Mouse (Mus musculus): ENCODE results near the gene Pxn.

Pxn gene

DNA sequence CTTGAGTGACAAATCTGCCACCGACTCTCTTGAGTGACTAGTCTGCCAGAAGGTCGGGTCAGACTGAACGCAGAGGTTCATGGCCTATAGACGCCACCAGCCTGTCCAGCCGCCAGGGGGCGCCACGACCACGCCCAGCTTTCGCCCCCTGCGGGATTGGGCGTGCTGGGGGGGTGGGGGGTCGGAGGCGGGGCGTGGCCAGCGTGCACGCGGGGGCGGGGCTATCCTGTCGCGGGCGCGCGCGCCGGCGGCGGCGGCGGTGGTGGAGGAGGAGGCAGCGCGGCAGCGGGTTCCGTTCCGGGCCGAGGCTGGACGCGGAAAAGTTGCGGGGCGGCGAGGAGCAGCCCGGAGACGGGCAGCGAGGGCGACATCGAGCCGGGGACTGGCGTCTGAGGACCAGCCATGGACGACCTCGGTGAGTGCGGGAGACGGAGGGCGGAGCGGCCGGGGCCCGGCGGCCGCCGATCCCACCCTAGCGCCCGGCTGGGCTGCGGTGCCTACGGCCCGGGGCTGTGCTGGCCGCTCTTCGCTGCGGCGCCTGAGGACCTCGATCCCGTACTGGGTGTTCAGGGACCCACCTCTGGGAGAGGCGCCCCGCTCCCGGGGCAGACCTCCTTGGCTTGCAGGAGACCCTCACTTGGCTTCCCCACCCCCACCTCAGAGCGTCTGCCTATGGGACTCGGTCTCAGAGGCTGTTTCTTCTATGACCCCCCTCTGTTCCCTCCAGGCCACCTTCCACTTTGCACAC is at the start of gene Pxn:
Pxn (plus strand) TSS at position 223 of the 748 bp plus-strand sequence.
- DNase-seq (ENCODE audit: low spot score), result peak; percentile 98

DNA sequence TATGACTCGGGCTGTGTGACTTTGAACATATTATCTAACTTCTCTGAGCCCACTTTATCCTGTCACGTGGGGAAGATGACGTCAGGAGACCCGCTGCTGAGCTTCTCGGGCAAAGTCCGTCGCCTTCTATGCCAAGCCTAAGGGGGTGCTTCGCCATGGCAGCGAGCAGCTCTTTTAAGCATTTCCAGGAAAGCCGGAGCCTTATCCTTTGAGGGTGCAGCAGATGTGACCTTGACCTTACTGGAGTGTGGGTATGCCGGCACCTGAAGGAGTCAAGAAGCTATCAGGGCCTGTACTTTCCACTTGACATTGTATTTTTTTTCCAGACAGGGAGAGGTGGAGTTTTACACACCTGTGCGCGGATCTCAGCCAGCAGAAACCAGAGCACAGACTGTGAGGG is 47.6 kb upstream of the Pxn start:
- DNase-seq (ENCODE audit: low spot score), result no peak

DNA sequence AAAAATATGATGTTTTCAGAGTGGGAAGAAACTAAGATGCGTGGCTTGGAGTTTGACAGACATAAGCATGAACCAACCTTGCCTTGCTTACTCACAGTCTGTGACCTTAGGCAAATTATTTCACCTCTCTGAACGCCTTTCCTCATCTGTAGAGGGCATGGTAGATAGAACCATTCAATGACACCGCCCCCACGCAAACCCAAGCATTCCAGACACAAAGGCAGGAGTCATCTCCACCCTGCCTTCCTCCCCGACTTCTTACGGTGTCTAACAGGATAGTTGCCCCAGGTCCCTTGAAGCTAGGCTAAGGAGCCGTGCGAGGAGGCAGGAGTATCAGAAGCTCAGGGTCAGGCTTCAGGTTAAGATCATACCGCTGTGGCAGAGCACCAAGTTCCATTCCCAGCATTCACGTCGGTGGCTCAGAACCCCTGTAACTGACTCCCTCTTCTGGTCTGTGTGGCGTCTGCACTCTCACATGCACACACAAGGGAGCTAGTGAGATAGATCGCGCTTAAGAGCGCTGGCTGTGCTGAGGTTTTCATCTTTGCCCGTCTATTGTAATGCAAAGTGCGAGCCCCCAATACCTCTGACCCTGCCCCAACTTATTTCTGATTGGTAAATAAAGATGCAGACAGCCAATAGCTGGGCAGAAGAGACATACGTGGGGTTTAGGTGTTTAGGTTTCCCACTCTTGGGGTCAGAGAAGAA is 41.9 kb upstream of the Pxn start:
- no peak for DNase-seq (ENCODE audit: low spot score)

DNA sequence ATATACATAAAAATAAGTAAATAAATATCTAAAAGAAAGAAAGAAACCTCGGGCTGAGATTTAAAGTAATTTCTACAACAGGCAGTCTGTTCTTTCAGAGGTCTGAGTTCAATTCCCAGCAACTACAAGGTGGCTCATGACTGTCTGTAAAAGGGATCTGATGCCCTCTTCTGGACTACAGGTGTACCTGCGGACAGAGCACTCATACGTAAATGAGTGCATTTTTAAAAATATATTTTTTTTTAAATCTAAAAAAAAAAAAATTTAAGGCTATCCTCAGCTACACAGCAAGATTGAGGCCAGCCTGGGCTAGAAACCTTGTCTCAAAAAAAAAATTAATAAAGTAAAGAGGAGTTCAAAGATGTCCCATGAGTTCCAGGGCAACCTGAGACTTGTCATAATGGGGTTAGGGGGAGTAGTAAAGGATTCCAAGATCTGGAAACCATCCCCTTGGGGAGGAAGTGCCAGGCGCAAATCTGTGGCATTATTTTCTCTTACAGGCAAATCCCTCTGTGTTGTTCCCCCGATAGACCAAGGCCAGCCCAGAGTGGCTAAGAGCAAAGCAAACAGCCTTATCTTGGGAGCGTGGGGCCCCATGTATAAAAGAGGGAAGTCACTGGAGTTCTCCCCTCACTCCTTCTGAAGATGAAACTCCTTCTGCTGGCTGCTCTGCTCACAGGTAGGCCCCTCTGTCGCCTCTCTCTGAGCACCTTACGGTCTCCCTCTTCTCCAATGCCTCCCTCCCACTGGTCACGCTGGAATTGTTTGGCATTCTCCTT is 40.6 kb upstream of the Pxn start, which contains the start of gene Pla2g1b:
Pla2g1b (plus strand) TSS at position 621 of the 779 bp plus-strand sequence.
- DNase-seq (ENCODE audit: low spot score), result no peak

DNA sequence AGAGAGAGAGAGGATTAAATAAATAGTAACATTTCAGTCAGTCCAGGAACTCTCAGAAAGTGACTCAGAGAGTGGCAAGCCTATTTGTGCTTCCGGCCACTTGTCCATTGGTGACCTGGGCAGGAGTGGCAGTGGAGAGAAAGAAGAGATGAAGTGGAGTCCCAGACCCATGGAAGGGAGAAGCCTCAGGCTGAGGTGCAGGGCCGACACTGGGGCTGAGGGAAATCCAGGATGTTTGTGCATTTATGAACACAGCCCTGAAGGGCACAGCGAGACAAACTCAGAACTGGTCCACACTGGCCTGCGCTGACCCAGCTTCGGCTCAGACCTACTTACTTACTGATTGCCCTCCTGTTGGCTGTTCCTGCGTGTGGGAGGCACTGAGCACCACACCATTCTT is 36.7 kb upstream of the Pxn start:
- DNase-seq (ENCODE audit: low spot score), result no peak

DNA sequence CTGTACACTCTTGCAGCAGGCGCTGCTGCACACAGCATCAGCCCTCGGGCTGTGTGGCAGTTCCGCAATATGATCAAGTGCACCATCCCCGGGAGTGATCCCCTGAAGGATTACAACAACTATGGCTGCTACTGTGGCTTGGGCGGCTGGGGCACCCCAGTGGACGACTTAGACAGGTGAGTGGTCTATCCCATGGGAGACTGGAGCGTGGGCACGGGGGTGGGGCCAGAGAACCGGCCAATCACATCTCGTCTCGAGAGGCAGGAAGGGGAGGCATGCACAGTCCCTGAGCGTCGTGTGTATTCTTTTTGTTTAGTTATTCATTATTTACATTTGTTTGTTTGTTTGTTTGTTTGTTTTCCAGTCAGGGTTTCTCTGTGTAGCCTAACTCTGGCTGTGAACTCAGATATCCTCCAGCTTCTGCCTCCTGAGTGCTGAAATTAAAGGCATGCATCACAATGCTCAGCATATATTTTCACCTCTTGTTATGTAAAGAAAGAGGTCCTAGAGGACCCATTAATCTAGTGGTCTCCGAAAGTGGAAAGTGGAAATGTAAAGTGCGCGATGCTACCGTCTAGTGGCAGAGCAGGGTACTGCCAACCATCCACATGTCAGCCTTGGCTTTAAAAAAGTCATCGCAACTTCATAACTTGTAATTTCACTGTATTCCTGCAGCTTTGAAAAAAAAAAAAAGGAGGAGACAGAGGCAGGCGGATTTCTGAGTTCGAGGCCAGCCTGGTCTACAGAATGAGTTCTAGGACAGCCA is 35.5 kb upstream of the Pxn start:
- peak; percentile 80 for DNase-seq (ENCODE audit: low spot score)

DNA sequence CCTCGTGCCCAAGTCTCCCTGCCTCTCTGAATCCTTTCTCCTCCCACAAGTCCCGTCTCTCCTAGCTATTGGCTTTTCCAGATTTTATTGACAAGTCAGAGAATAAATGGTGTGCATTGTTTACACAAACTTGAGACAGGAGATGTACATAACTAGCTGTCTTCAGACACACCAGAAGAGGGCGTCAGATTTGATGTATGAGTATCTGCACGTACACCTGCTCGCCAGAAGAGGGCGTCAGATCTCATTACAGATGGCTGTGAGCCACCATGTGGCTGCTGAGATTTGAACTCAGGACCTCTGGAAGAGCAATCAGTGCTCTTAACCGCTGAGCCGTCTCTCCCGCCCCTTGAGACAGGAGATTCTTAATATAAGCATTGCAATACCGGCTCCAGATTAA is 33.3 kb upstream of the Pxn start:
- DNase-seq (ENCODE audit: low spot score), result no peak

DNA sequence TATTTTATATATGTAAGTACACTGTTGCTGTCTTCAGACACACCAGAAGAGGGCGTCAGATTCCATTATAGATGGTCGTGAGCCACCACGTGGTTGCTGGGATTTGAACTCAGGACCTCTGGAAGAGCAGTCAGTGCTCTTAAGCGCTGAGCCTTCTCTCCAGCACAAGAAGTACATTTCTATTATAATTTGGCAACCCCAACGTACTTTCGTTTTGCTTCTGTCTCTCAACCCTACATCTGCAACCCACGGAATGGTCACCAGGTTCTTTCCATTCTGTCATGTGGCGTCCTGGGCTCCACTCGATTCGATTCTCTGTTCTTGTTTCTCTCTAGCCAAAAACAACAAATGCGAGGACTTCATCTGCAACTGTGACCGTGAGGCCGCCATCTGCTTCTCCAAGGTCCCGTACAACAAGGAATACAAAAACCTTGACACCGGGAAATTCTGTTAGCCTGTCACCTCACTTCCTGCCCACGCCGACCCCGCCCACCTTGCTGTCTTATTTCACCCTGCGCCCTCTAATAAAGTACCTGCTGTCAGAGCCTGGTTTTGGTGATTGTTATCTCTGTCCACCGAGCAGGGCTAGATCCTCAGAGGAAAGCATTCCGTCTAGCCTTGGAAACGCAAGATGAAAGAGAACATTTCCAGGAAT is 32.2 kb upstream of the Pxn start:
- no peak for DNase-seq (ENCODE audit: low spot score)

DNA sequence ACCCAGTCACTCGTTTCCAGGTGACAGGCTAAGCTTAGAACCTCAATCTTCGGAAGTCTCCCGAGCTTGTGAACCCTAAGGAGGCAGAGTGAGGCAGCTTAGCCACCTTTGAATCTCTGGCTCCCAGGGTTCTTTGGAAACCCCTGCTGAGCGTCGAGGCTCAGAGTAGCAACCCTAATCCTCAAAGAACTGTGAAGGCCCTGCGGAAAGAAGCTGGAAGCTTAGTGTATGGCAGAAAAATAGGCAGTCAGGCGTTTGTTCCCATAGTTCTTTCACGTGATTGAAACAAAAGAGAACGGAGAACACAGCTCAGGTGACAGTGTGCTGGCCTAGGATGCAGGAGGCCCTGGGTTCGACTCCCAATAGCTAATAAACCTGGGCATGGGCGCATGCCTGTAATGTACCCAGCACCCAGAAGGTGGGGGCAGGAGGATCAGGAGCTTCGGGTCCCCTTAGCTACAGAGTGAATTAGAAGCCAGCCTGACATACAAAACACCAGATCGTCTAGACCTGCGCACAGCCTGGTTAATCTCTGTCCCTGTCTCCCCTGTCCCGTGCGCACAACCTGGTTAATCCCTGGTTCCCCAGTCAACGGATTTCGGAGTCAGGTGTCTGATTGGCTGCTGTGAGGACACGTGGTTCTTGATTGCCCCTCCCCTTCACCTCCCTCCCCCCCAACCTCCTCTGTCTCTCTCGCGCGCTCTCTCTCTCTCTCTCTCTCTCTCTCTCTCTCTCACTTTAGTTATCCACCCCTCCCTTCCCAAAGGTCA is 31.0 kb upstream of the Pxn start:
- no peak for DNase-seq (ENCODE audit: low spot score)

DNA sequence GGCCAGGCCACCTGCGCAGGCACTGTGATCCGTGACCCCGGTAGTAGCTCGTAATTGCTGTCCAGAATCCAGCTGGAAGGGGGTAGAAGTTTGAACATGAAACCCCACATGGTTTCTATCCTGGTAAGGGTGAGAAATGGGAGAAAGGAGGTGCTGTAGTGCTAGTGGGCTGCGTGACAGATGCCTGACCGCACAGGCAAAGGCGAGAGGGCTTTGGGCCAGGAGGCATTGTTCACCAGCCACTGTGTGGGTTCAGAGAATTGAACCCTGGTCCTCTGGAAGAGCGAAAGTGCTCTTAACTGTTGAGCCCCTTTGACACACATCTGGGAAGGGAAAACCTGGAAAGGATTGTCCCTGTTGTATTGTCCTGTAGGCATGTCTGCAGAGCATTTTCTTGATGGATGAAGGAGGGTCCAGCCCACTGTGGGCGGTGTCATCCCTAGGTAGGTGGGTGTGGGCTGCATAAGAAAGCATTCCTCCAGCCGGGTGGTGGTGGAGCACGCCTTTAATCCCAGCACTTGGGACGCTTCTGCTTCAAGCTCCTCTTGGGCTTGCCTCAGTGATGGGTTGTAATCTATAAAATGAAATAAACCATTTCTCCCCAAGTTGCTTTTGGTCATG is 30.3 kb upstream of the Pxn start:
- no peak for DNase-seq (ENCODE audit: low spot score)

DNA sequence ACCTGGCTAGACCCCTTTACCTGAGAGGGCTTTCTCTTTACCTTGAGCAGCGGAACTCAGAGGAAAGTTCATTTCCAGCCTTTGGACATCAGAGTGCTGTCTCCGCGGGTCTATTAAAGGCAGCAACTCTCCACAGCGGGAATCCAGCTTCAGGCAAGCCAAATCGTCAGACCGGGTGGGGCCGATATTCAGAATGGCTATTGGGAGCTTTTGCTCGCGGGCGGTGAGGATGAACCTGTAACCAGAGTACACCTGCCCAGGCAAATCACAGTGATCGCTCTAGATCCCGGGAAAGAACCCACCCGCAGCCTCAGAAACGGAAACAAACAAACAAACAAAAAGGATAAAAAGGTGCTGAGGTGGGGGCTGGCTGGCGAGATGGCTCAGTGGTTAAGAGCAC is 26.9 kb upstream of the Pxn start:
- DNase-seq (ENCODE audit: low spot score), result no peak

DNA sequence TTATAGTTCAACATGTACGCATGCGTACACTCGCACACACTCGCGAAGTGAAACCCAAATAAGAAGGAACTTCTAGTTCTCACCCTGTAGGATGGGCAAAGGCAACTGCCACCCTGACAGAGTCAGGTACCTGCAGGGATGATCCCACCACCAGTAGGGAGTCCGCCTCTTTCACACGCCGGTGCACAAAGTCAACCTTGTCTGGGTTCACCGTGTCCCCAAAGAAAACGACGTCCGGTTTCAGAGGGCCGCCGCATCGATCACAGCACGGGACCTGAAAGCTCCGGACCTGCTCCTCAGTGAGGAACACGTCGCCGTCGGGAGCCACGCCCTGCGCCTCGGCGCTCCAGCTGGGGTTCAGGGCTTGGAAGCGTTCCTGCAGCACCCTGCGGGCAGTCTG is 26.4 kb upstream of the Pxn start:
- DNase-seq (ENCODE audit: low spot score), result no peak

DNA sequence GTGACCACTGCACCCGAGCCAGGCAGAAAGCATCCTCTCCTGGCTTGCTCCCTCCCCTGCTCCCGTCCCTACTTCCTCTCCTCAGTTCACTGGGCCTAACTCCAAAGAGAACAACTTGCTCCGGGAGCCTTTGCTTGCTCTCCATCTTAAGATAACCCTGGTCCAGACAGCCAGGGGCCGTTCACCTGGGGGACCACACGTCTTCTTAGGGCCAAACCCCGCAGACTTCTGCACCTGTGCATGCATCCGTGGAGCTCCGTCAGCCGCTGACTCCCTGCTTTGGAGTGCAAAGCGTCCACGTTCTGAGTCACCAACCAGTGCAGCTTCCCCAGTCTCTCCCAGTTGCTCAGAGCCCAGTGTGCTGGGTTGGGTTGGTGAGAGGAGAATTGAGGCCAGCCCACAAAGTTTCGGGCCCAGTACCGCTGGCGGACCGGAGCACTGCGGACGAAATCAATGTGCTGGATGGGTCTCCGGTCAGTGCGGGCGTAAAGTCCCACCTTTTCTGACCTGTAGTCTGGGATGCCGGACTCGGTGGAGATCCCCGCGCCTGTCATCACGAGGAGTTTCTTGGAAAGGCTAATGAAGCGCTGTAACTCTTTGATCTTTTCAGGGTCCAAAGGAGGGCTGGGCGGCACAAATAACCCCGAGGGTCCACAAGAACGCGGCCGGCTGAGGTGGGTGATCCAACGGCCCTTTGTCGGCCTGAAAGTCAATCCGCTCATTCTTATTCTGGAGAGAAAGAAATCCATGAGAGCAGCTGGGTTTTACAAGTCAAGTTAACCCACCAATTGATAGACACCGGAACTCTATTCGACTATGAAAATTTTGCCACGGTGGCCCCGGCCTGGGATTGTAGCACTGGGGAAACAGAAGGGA is 23.8 kb upstream of the Pxn start:
- DNase-seq (ENCODE audit: low spot score), result no peak

DNA sequence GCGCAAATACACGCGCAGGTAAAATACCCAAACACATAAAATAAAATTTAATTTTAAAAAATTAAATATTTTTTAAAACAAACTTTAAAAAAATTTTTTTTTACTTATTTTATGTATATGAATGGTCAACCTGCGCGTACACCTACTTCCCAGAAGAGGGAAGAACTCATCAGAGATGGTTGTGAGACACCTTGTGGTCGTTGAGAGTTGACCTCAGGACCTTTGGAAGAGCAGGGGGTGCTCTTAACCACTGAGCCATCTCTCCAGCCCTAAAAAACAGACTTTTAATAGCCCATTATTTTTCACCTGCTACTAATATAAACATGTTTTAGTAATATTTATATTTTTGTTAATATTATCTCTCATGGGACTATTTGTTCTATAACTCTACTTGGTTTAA is 23.1 kb upstream of the Pxn start:
- DNase-seq (ENCODE audit: low spot score), result no peak

DNA sequence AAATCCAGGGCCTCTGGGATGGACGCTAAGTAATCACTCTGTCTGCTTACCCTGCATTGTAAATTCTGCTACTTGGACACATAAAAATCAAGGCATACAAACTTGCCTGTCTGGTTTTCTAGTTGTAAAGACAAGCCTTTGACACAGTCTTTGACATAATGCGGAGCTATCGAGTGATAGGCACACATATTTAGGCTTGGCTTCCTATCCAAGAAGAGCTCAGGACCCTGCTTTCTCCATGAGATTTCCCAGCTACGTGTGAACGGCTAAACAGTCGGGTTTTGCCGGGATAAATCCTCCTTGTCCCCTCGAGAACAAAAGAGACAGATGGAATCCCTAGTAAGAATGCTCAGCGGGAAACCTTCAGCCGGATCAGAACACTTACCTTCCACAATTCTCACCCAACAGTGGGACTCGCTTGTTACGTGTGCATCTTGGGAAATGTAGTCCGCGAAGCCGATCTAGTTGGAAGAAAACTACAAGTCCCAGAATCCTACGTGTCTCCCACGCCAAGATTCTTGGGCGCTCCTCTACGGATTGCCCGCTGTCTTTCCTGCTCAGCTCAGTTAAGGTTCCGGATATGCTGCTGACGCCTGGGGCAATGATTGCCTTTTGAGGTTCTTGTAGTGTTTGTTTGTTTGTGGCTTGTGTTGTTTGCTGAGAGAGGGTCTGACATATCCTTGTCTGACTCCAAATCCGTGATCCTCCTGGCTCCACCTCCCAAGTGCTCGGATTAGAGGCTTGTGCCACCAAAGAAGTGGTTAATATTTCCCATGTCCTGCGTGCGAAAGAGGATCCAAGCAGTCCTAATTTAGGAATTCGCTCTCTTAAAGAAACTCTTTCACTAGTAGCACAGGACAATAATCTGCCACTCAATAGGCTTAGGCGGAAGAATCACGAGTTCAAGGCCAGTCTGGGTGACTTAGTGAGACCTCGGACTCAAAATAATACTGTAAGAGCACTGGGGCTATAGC is 22.2 kb upstream of the Pxn start, which contains the start of gene Sirt4:
Sirt4 (minus strand) TSS at position 779 of the 974 bp plus-strand sequence.
- DNase-seq (ENCODE audit: low spot score), result peak; percentile 68

DNA sequence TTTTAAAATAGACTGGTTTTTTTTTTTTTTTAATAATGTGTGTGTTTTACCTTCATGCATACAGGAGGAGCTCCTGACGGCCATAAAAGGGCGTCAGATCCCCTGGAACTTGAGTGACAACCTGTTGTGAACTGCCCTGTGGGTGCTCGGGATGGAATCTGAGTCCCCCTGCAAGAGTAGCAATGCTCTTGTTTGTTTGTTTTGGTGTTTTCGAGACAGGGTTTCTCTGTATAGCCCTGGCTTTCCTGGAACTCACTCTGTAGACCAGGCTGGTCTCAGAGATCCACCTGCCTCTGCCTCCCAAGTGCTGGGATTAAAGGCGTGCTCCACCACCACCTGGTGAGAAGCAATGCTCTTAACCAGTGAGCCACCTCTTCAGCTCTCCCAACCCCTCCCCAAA is 21.5 kb upstream of the Pxn start:
- no peak for DNase-seq (ENCODE audit: low spot score)

DNA sequence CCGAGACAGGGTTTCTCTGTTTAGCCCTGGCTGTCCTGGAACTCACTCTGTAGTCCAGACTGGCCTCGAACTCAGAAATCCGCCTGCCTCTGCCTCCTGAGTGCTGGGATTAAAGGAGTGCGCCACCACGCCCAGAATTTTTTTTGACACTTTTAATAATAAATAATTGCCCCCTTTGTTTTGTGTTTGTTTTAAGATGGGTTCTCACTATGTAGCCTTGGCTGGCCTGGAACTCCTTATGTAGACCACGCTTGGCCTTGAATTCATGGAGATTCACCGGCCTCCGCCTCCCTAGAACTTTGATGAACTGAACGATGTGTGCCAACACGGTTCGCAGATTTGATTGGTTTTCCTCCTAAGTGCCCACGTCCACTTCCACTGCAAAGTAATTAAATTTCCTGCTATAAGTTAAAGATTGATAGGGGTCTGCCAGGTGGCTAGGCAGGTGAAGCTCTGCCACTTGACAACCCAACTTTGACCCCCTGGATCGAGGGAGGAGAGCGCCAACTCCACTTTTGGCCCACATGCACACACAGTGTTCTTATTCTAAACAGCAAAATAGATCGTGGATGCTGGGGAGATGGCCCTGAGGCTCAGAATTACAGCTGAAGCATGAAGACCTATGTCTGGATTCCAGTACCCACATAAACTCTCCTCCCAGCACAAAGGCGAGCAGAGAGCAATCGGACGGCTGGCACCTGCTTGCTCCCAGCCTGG is 20.8 kb upstream of the Pxn start:
- no peak for DNase-seq (ENCODE audit: low spot score)
